Mouse (Mus musculus) embryo, embryonic 10 days (tissue): ENCODE data around the gene Defb28.

ENCODE experiments used
- DNase-seq: peaks from one replicate; pipeline ENCODE4 v3.0.0-alpha.2; 2015; ENCODE audit warnings: low spot score

Gene Defb28

GRCm38 (mm10) chr2:152569038-152569437, 51.0 kb downstream of the Defb28 start, which contains the start of gene Gm17416:
TSS of gene Gm17416 (plus strand) at chr2:152569338.
- no peak for DNase-seq

- DNase-seq: no peak
These were observed 51.8 kb downstream of the Defb28 start for GRCm38 (mm10) chr2:152569881-152570280.

- DNase-seq: no peak
These were observed 52.3 kb downstream of the Defb28 start for GRCm38 (mm10) chr2:152570313-152570712.
